Mouse (Mus musculus): Measurements from ENCODE around the gene Mef2c. TPM values are rescaled to one million over a fixed set of nuclear protein-coding genes. Genes with fewer than 3 reads are reported as not detected.

The Mef2c gene
- polyA plus RNA-seq, 1 experiment from 2014 or later, result 69.9 TPM

GRCm38 (mm10) chr13:83546876-83547275 is 43.0 kb downstream of the Mef2c start:
- no peaks in the 10 kb centered on the region for H3K36me3 ChIP-seq
- H3K27me3 ChIP-seq, result no peaks in the 10 kb centered on the region
- ATAC-seq (ENCODE audit: insufficient number of reproducible peaks, insufficient read depth, low FRiP score, low TSS enrichment), result no peak
- no peak overlapping the region for H3K4me3 ChIP-seq
- H3K4me1 ChIP-seq, result no peaks in the 10 kb centered on the region
- H3K9ac ChIP-seq, result no peak overlapping the region
- 88% methylated on average over 5 of the region's 5 CpGs for WGBS
- H3K27ac ChIP-seq, result no peak overlapping the region
- H3K4me2 ChIP-seq (replicated peaks), result no peak overlapping the region
- H3K9me3 ChIP-seq, result no peaks in the 10 kb centered on the region

GRCm38 (mm10) chr13:83551259-83551658 is 47.4 kb downstream of the Mef2c start:
- no peak overlapping the region for H3K27ac ChIP-seq
- H3K4me1 ChIP-seq, result no peaks in the 10 kb centered on the region
- no peak for ATAC-seq (ENCODE audit: insufficient number of reproducible peaks, insufficient read depth, low FRiP score, low TSS enrichment)
- H3K36me3 ChIP-seq, result no peaks in the 10 kb centered on the region
- H3K27me3 ChIP-seq, result no peaks in the 10 kb centered on the region
- no peak overlapping the region for H3K4me2 ChIP-seq (replicated peaks)
- no peak overlapping the region for H3K4me3 ChIP-seq
- no peak overlapping the region for H3K9ac ChIP-seq
- no peaks in the 10 kb centered on the region for H3K9me3 ChIP-seq

GRCm38 (mm10) chr13:83552051-83552450 is 48.2 kb downstream of the Mef2c start:
- Histone ChIP-seq H3K9ac (no peak overlapping the region), H3K4me2 (replicated peaks) (no peak overlapping the region), H3K27ac (no peak overlapping the region), H3K4me3 (no peak overlapping the region), H3K4me1 (no peaks in the 10 kb centered on the region), H3K9me3 (no peaks in the 10 kb centered on the region), H3K36me3 (no peaks in the 10 kb centered on the region), H3K27me3 (no peaks in the 10 kb centered on the region)
- WGBS, result 85% methylated on average over 1 of the region's 1 CpGs
- no peak for ATAC-seq (ENCODE audit: insufficient number of reproducible peaks, insufficient read depth, low FRiP score, low TSS enrichment)

- H3K36me3 ChIP-seq, result no peaks in the 10 kb centered on the region
- peaks cover 8% of the 10 kb centered on the region for H3K4me1 ChIP-seq
- H3K9me3 ChIP-seq, result no peaks in the 10 kb centered on the region
- no peak overlapping the region for H3K4me3 ChIP-seq
- H3K27me3 ChIP-seq, result no peaks in the 10 kb centered on the region
- 96% methylated on average over 2 of the region's 2 CpGs for WGBS
- no peak overlapping the region for H3K4me2 ChIP-seq (replicated peaks)
- H3K9ac ChIP-seq, result no peak overlapping the region
- no peak for ATAC-seq (ENCODE audit: insufficient number of reproducible peaks, insufficient read depth, low FRiP score, low TSS enrichment)
- H3K27ac ChIP-seq, result no peak overlapping the region
These were observed 59.4 kb downstream of the Mef2c start for GRCm38 (mm10) chr13:83563261-83563660.

GRCm38 (mm10) chr13:83565732-83566131 is 61.9 kb downstream of the Mef2c start:
- Histone ChIP-seq H3K9me3 (no peaks in the 10 kb centered on the region), H3K4me1 (peaks cover 12% of the 10 kb centered on the region), H3K27ac (no peak overlapping the region; the same call in 1 of the 2 replicates), H3K27me3 (no peaks in the 10 kb centered on the region), H3K4me3 (no peak overlapping the region), H3K9ac (no peak overlapping the region), H3K4me2 (replicated peaks) (no peak overlapping the region), H3K36me3 (no peaks in the 10 kb centered on the region)
- 0 out of 2 replicates have a peak, but pooled peaks have one; percentile 35 for ATAC-seq (ENCODE audit: insufficient number of reproducible peaks, insufficient read depth, low FRiP score, low TSS enrichment)
- 26% methylated on average over 3 of the region's 3 CpGs for WGBS

- no peak overlapping the region for H3K4me3 ChIP-seq
- no peak overlapping the region for H3K27ac ChIP-seq
- WGBS, result 21% methylated on average over 4 of the region's 4 CpGs
- peaks cover 12% of the 10 kb centered on the region for H3K4me1 ChIP-seq
- H3K9me3 ChIP-seq, result no peaks in the 10 kb centered on the region
- H3K36me3 ChIP-seq, result no peaks in the 10 kb centered on the region
- H3K4me2 ChIP-seq (replicated peaks), result no peak overlapping the region
- H3K9ac ChIP-seq, result no peak overlapping the region
- no peak for ATAC-seq (ENCODE audit: insufficient number of reproducible peaks, insufficient read depth, low FRiP score, low TSS enrichment)
- no peaks in the 10 kb centered on the region for H3K27me3 ChIP-seq
These were observed 62.3 kb downstream of the Mef2c start for GRCm38 (mm10) chr13:83566180-83566579.

DNA sequence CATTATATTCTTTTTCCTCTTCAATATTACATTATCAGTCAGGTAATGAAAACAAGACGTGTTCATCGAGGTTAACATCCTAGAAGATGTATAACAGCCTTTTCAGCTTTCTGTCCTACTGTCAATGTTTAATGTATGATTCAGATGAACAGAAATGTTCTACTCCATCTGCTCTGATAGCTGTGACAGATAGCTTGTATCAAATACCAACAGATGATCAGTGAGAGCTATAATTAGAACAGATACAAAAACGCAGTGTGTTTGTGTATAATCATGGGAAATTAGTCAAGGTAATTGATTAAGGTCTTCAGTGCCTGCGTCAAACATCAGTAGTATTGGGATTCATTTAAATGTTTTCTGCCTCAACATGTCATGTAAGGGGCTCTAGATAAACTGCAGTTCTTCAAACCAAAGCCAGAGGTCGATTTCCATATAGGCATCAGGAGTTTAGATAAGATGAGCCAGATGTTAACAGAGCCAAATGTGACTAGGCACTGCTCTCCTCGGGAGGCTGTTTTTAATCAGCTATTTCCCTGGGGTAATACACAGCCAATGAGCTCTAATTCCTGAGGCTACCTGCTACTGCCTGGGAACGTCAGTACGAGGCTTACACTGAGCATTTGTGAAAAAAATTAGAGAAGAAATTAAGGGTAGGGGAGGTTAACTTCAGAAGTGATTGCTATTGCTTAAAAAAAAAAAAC is 63.1 kb downstream of the Mef2c start:
- no peaks in the 10 kb centered on the region for H3K36me3 ChIP-seq
- no peak overlapping the region for H3K9ac ChIP-seq
- WGBS, result 26% methylated on average over 8 of the region's 8 CpGs
- H3K27me3 ChIP-seq, result no peaks in the 10 kb centered on the region
- no peak overlapping the region for H3K4me2 ChIP-seq (replicated peaks)
- H3K4me1 ChIP-seq, result peaks cover 14% of the 10 kb centered on the region
- H3K9me3 ChIP-seq, result no peaks in the 10 kb centered on the region
- ATAC-seq (ENCODE audit: insufficient number of reproducible peaks, insufficient read depth, low FRiP score, low TSS enrichment), result 0 out of 2 replicates have a peak, but pooled peaks have one; percentile 64
- H3K27ac ChIP-seq, result no peak overlapping the region
- no peak overlapping the region for H3K4me3 ChIP-seq

DNA sequence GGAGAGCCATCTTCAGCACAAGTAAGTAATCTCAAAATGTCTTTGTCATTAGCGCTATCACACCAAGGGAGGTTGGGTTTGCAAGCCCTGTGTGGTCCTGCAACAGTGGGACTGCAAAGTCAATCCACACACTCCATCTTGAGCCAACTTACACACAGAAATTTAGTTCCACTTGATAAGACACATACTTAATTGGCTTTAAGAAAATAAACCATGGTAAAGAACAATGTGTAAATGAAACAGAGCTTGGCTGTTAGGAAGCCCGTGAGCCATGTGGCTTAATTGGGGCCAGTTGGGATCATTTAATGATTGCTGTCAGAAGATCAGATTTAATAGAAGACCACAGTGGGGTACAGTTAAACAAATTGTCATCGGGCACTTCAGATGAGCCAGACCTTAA is 63.8 kb downstream of the Mef2c start:
- H3K27me3 ChIP-seq, result no peaks in the 10 kb centered on the region
- no peaks in the 10 kb centered on the region for H3K36me3 ChIP-seq
- peaks cover 19% of the 10 kb centered on the region for H3K4me1 ChIP-seq
- no peaks in the 10 kb centered on the region for H3K9me3 ChIP-seq
- H3K4me2 ChIP-seq (replicated peaks), result no peak overlapping the region
- WGBS, result 37% methylated on average over 3 of the region's 3 CpGs
- no peak overlapping the region for H3K4me3 ChIP-seq
- no peak overlapping the region for H3K9ac ChIP-seq
- peak; percentile 62; the same call in 1 of the 2 replicates for ATAC-seq (ENCODE audit: insufficient number of reproducible peaks, insufficient read depth, low FRiP score, low TSS enrichment)
- H3K27ac ChIP-seq, result no peak overlapping the region

- WGBS, result 44% methylated on average over 11 of the region's 11 CpGs
- Histone ChIP-seq H3K4me2 (replicated peaks) (no peak overlapping the region), H3K4me1 (peaks cover 26% of the 10 kb centered on the region), H3K4me3 (no peak overlapping the region), H3K36me3 (no peaks in the 10 kb centered on the region), H3K9me3 (no peaks in the 10 kb centered on the region), H3K9ac (no peak overlapping the region), H3K27ac (no peak overlapping the region), H3K27me3 (no peaks in the 10 kb centered on the region)
- ATAC-seq (ENCODE audit: insufficient number of reproducible peaks, insufficient read depth, low FRiP score, low TSS enrichment), result no peak
These were observed 65.0 kb downstream of the Mef2c start for GRCm38 (mm10) chr13:83568759-83569256.

- H3K27me3 ChIP-seq, result no peaks in the 10 kb centered on the region
- peak overlapping the region; percentile 3; the same call in 1 of the 2 replicates for H3K4me2 ChIP-seq (replicated peaks)
- H3K9me3 ChIP-seq, result no peaks in the 10 kb centered on the region
- no peak overlapping the region for H3K4me3 ChIP-seq
- ATAC-seq (ENCODE audit: insufficient number of reproducible peaks, insufficient read depth, low FRiP score, low TSS enrichment), result no peak; the same call in 1 of the 2 replicates
- H3K36me3 ChIP-seq, result no peaks in the 10 kb centered on the region
- peaks cover 23% of the 10 kb centered on the region for H3K4me1 ChIP-seq
- WGBS, result 28% methylated on average over 7 of the region's 7 CpGs
- peak overlapping the region; percentile 31; the same call in 1 of the 2 replicates for H3K27ac ChIP-seq
- H3K9ac ChIP-seq, result no peak overlapping the region
These were observed 68.2 kb downstream of the Mef2c start for GRCm38 (mm10) chr13:83571973-83572447.

GRCm38 (mm10) chr13:83572469-83572868 is 68.6 kb downstream of the Mef2c start:
- Histone ChIP-seq H3K4me3 (no peak overlapping the region), H3K4me1 (peaks cover 21% of the 10 kb centered on the region), H3K9me3 (no peaks in the 10 kb centered on the region), H3K9ac (no peak overlapping the region), H3K27me3 (no peaks in the 10 kb centered on the region), H3K27ac (peak overlapping the region; percentile 31; the same call in 1 of the 2 replicates), H3K4me2 (replicated peaks) (peak overlapping the region; percentile 3; the same call in 1 of the 2 replicates), H3K36me3 (no peaks in the 10 kb centered on the region)
- no peak for ATAC-seq (ENCODE audit: insufficient number of reproducible peaks, insufficient read depth, low FRiP score, low TSS enrichment)
- WGBS, result 46% methylated on average over 5 of the region's 5 CpGs

GRCm38 (mm10) chr13:83573327-83573726 is 69.5 kb downstream of the Mef2c start:
- H3K36me3 ChIP-seq, result no peaks in the 10 kb centered on the region
- WGBS, result 51% methylated on average over 4 of the region's 4 CpGs

More at GRCm38 (mm10) chr13:83573327-83573726, 69.5 kb downstream of the Mef2c start:
- H3K9me3 ChIP-seq, result no peaks in the 10 kb centered on the region
- H3K9ac ChIP-seq, result no peak overlapping the region
- no peaks in the 10 kb centered on the region for H3K27me3 ChIP-seq
- H3K27ac ChIP-seq, result 0 out of 2 replicates have a peak overlapping the region, but pooled peaks have one; percentile 19
- ATAC-seq (ENCODE audit: insufficient number of reproducible peaks, insufficient read depth, low FRiP score, low TSS enrichment), result no peak
- no peak overlapping the region for H3K4me2 ChIP-seq (replicated peaks)
- peaks cover 18% of the 10 kb centered on the region for H3K4me1 ChIP-seq
- no peak overlapping the region for H3K4me3 ChIP-seq
